Mouse (Mus musculus) monocyte, adult 2 months (primary cell): ENCODE results near the gene E2f2.

Experiments
- DNase-seq, 2 experiments: peaks; one replicate each; pipeline ENCODE4 v3.0.0; 2022; ENCODE audit warnings: low spot score in 2 of 2, low read depth in 1 of 2

The E2f2 gene

DNA sequence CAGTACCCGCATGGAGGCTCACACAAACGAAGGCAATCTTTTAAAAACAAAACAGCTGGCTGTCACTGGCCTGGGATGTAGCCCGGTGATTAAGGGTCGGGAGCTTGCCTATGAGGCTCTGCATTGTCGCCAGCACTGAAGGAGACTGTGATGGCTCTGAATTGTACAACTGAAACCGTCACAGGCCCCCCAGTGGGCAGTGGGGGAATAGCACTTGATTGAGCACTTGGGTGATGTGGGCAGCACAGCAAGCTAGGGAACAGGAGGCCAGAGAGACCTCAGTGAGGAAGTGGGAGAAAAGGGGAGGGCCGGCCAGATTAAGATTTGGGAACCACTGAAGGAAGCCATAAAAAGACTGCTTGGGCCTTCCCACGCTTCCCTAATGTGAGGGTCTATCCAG lies 67.4 kb downstream of the E2f2 start:
- DNase-seq = peak; percentile 70 to 83

DNA sequence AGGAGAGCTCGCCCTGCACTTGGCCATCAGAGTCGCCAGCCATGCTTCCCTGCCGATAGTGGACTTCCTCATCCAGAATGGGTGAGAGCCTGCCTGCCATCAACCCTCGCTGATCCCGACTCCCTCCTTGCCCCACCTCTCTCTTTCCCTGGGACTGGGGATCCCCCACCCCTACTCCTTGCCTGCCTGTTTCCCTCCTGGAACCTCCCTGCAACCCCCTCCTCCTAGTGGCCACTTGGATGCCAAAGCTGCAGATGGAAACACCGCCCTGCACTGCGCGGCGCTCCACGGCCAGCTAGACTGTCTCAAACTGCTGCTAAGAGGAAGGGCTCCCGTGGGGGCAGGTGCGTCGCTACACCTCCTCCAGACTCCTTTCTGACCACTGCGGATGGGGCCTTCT lies 67.9 kb downstream of the E2f2 start:
- no peak for DNase-seq

DNA sequence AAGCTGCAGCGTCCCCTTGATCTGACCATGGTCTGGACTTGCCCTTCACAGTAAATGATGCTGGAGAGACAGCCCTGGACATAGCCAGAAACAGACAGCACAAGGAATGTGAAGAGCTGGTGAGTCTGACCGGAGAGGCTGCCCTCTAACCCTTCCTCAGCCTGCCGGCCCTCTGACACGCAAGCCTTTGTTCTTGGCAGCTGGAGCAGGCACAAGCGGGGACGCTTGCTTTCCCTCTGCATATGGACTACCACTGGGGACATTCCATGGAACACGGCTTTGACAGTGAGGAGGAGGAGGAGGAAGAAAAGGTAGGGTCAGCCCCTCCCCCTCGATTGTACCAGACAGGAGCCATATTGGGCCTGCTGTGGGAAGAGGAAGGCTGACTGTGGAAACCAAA lies 68.8 kb downstream of the E2f2 start:
- no peak for DNase-seq

DNA sequence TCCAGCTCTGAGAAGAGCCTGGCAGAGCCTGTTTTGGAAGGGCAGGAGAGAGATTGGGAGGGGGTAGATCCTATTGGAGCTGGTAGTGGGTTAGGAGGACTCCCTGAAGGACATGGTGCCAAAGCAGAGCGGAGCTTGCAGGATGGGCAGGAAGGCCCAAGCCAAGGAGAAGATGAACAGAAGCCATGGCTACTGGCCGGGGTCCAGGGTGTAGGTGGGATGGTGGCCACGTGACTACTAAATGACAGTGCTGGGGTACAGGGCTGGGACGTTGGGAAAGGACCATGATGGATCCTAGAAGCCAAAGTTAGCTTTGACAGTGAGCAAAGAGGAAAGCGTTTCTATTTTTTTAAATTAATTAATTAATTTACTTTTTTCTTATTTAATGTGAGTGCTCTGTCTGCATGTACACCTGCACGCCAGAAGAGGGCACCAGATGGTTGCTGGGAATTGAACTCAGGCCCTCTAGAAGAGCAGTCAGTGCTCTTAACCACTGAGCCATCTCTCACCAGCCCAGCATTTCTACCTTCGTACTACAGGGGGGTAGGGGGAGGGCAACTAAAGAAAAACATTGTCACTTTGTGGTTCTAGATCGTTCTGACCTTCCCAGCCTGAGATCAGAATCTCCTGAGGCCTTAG lies 70.0 kb downstream of the E2f2 start:
- DNase-seq = no peak

DNA sequence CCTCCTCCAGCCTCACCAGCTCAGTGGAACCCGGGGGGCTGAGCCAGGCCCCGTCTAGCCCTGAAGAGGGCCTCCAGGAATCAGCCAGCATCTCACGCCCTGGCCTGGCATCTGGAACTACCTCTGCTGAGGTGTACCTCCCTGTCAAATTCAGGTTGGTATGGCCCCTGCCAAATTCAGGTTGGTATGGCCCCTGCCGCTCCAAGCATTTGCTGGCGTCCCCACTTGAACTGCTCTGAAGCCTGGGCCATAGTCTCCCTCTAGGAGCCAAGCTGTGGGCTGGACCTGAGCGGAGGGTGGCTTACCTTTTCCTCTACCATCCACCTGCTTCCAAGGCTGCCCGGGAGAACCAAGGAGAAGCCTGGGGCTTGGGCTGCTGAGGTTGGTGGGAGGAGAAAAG lies 70.5 kb downstream of the E2f2 start:
- no peak for DNase-seq

DNA sequence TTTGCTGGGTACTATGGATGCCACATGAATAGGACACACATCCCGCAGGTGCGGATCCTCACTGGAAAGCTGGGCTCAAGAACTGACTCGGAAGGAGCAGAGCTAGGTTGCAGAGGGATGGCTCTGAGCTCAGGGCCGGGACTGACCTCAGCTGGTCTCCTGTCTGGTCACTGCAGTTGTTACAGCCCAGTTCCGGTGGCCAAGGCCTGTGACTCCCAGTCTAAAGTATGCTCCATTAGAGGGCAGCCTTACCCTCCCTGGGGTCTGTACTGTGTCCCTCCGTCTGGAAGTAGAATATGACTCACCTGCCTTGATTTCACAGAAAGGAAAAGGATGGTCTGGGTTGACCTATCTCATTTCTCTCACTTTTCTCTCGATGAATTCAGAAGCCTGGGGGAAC lies 72.0 kb downstream of the E2f2 start:
- no peak for DNase-seq
